Mouse (Mus musculus) forebrain, embryonic 10.5 days (tissue): Measurements from ENCODE around the gene Tcta. TPM values are rescaled to one million over a fixed set of nuclear protein-coding genes. Genes with fewer than 3 reads are reported as not detected.

Experiments
- DNase-seq: peaks from one replicate; pipeline ENCODE4 v3.0.0-alpha.2; 2017; ENCODE audit warnings: low spot score; ENCODE audit errors: extremely low spot score
- H3K27ac ChIP-seq: fragments of 300-500 bp; sonication (generic); 2 replicates; pipeline ENCODE4 v1.5.1; 2016; ENCODE audit warnings: mild to moderate bottlenecking
- H3K27me3 ChIP-seq: fragments of 300-500 bp; sonication (generic); 2 replicates; pipeline ENCODE4 v1.6.1; 2016; ENCODE audit warnings: mild to moderate bottlenecking; ENCODE audit not compliant: poor library complexity, severe bottlenecking
- H3K36me3 ChIP-seq: fragments of 300-500 bp; sonication (generic); replicated peaks from 2 replicates; pipeline ENCODE4 v1.6.1; 2016; ENCODE audit warnings: mild to moderate bottlenecking, moderate library complexity
- H3K4me1 ChIP-seq: fragments of 300-500 bp; sonication (generic); 2 replicates; pipeline ENCODE4 v1.6.1; 2016
- H3K4me3 ChIP-seq: fragments of 300-500 bp; sonication (generic); 2 replicates; pipeline ENCODE4 v1.5.1; 2016; ENCODE audit warnings: mild to moderate bottlenecking, moderate library complexity
- H3K9me3 ChIP-seq: fragments of 300-500 bp; sonication (generic); 2 replicates; pipeline ENCODE4 v1.6.1; 2016; ENCODE audit warnings: mild to moderate bottlenecking, moderate library complexity
- WGBS: fragments of 180-500 bp; shearing (Covaris S2); methylation state at CpG from one replicate; pipeline ENCODE4 v1.1.7; 2016; 5-methylcytosine and 5-hydroxymethylcytosine counted together
- polyA plus RNA-seq: library from polyadenylated mRNA; unstranded; fragments of >200 nt; fragmentation: Nextera tagmentation; extraction: Ambion mirVana; gene quantifications from 2 replicates; pipeline ENCODE4 v1.2.1, GENCODE M21; 2016

The Tcta gene
- polyA plus RNA-seq, 1 experiment from 2014 or later = 13.8 TPM

DNA sequence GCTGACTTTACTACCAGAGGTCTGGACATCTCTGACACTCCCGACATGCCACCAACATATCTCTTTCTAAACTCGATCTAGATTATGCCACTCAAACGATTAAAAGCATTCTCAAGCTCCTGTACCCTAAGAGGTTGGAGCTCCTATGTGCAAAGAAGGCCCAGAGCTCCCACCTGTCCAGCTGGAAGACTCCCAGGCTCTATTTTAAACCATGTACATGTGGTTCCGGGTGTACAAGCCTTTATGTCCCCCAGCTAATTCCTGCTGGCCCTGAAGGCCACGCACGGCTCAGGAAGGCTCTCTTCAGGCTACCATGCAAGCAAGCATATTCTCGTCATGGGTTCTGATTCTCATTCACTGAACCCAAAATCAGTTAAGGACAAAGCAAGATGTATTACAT, 44.1 kb downstream of the Tcta start:
- peaks cover 23% of the 10 kb centered on the region for H3K36me3 ChIP-seq

DNA sequence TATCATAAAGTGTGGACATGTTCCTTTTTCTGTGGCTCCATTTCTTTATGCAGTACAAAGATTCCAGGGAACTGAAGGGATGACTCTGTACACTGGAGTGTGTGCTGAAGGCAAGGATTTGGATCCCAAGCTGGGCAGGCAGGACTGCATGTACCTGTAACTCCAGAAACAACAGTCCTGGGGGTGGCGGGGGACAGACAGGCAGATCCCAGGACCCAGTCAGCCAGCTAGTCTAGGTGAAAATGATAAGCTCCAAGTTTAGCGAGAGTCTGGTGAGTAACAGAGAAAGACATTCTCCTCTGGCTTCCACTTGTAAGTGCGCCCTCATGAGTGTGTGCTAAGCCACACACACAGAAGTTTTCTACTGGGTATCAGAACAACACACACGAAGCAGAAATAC, 45.4 kb downstream of the Tcta start:
- 90% methylated on average over 4 of the region's 4 CpGs for WGBS
- Histone ChIP-seq H3K27me3 (no peaks in the 10 kb centered on the region), H3K27ac (no peak overlapping the region), H3K9me3 (no peaks in the 10 kb centered on the region), H3K4me1 (peaks cover 39% of the 10 kb centered on the region), H3K4me3 (no peak overlapping the region), H3K36me3 (peaks cover 29% of the 10 kb centered on the region)
- no peak for DNase-seq

More for the DNA sequence above, 44.1 kb downstream of the Tcta start:
- Histone ChIP-seq H3K27me3 (no peaks in the 10 kb centered on the region), H3K9me3 (no peaks in the 10 kb centered on the region), H3K4me1 (peaks cover 39% of the 10 kb centered on the region), H3K27ac (no peak overlapping the region), H3K4me3 (peak overlapping the region; percentile 97)
- 83% methylated on average over 7 of the region's 7 CpGs for WGBS
- no peak for DNase-seq

Other genes with a start within 250 kb of the Tcta start
- gene Mst1, start 225.7 kb downstream of the Tcta start, polyA plus RNA-seq = 0.73 and 0.81 TPM in 2 replicates
- 32.8 and 36.2 TPM in 2 replicates for gene Rnf123, start 222.8 kb downstream of the Tcta start, polyA plus RNA-seq
- 74.1 and 79.4 TPM in 2 replicates for gene Apeh, start 211.6 kb downstream of the Tcta start, polyA plus RNA-seq
- gene Bsn, start 115.8 kb downstream of the Tcta start, polyA plus RNA-seq = 0.82 and 1.2 TPM in 2 replicates
- gene Dag1, start 42.2 kb downstream of the Tcta start, polyA plus RNA-seq = 74.0 and 76.4 TPM in 2 replicates
- gene Nicn1, start 15.7 kb downstream of the Tcta start, polyA plus RNA-seq = 31.6 and 34.3 TPM in 2 replicates
- 34.8 and 40.0 TPM in 2 replicates for gene Amt, start 9.3 kb downstream of the Tcta start, polyA plus RNA-seq
- gene Rhoa, start within 50 bp of the Tcta start, polyA plus RNA-seq = 257 and 290 TPM in 2 replicates
- 806 and 868 TPM in 2 replicates for gene Gpx1, start 32.7 kb upstream of the Tcta start, polyA plus RNA-seq
- 132 and 133 TPM in 2 replicates for gene Usp4, start 41.7 kb upstream of the Tcta start, polyA plus RNA-seq
- gene 1700102P08Rik, start 86.6 kb upstream of the Tcta start, polyA plus RNA-seq = 0.60 and 0.65 TPM in 2 replicates
- gene Ccdc36, start 122.3 kb upstream of the Tcta start, polyA plus RNA-seq = 0.57 and 0.97 TPM in 2 replicates
- gene BC048562, start 130.3 kb upstream of the Tcta start, polyA plus RNA-seq = not detected in 2 replicates
- gene Ccdc71, start 154.4 kb upstream of the Tcta start, polyA plus RNA-seq = 53.6 and 54.1 TPM in 2 replicates
- 33.1 and 40.3 TPM in 2 replicates for gene Klhdc8b, start 155.4 kb upstream of the Tcta start, polyA plus RNA-seq
- 34.8 and 40.8 TPM in 2 replicates for gene Lamb2, start 173.6 kb upstream of the Tcta start, polyA plus RNA-seq
- 76.1 and 79.9 TPM in 2 replicates for gene Usp19, start 184.4 kb upstream of the Tcta start, polyA plus RNA-seq
- gene Qars, start 201.5 kb upstream of the Tcta start, polyA plus RNA-seq = 113 and 117 TPM in 2 replicates
- gene Qrich1, start 210.6 kb upstream of the Tcta start, polyA plus RNA-seq = 160 and 164 TPM in 2 replicates